Mouse (Mus musculus): ENCODE measurements around the gene Asz1.

- no peak for TF ChIP-seq GATA1 (IDR thresholded peaks at IDR 0.05; ENCODE audit: borderline replicate concordance, low read length)
- no peak for TF ChIP-seq FLI1 (IDR thresholded peaks at IDR 0.05; ENCODE audit: low read length)
Measured at GRCm38 (mm10) chr6:18031509-18032010, 77.3 kb downstream of the Asz1 start.

Data from megakaryocyte, embryonic 14.5 days (primary cell).